Mouse (Mus musculus): ENCODE measurements at regions not wholly inside any gene's neighbourhood (a gene's known extent, or its start where the extent isn't known, plus 50 kb on each side); places are given as distances from the start of the nearest gene placed in this dataset.

DNA sequence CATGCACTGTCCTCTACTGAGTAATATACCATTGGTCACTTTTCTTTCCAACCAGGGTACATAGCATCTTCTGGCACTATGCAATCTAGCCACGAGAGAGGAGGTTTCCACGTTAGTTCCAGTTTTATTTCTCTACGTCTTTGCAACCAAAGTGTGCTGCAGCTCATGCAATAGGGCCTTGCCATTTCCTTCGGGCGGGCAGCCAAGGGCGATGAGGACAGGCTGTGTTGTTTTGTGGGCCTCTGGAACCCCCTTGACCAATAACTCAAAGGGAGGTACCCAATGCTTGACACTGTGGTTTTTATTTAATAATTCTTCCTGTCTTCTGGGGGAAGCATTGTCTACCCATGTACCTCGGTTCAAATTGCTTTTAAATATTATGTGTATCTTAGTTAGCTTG lies 139.0 kb downstream of the Csl start:
- Histone ChIP-seq H3K4me1 (ENCODE audit: control insufficient read depth, insufficient read depth, low read length) (no peaks in the 10 kb centered on the region), H3K27ac (ENCODE audit: low read depth, low read length) (no peak overlapping the region), H3K9me3 (ENCODE audit: control insufficient read depth, low read length) (no peaks in the 10 kb centered on the region), H3K9ac (ENCODE audit: low read depth, low read length) (no peak overlapping the region), H3K27me3 (ENCODE audit: control insufficient read depth, insufficient read depth, low read length) (no peaks in the 10 kb centered on the region), H3K4me3 (ENCODE audit: low read length) (no peak overlapping the region), H3K4me2 (replicated peaks; ENCODE audit: low read depth, low read length) (no peak overlapping the region), H3K36me3 (ENCODE audit: control insufficient read depth, insufficient read depth, low read length) (no peaks in the 10 kb centered on the region)
- ATAC-seq (ENCODE audit: low FRiP score, low TSS enrichment): no peak
- 76% methylated on average over 7 of the region's 7 CpGs for WGBS

DNA sequence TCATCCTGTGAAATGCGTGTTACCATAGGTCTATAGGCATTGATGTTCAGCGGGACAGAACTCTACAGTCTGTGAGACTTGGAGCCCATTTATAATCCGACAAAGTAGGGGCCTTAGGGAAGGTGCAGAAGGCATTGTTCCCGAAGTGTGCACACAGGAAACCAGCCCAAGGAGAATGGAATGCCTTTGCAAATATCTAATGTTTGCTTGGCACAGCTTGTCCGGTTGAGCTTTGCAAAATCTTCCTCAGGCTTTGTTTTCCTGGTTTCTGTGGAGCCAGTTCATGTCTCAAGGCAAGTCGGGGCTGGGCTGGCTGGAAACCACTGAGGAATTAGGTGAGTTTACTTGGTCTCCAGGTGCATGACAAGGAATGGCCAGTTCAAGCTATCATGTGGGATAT lies 132.1 kb downstream of the Csl start:
- H3K4me2 ChIP-seq (replicated peaks; ENCODE audit: low read depth, low read length): no peak overlapping the region
- H3K9me3 ChIP-seq (ENCODE audit: control insufficient read depth, low read length): no peaks in the 10 kb centered on the region
- H3K4me1 ChIP-seq (ENCODE audit: control insufficient read depth, insufficient read depth, low read length): no peaks in the 10 kb centered on the region
- ATAC-seq (ENCODE audit: low FRiP score, low TSS enrichment): no peak
- H3K36me3 ChIP-seq (ENCODE audit: control insufficient read depth, insufficient read depth, low read length): no peaks in the 10 kb centered on the region
- WGBS: 84% methylated on average over 6 of the region's 6 CpGs
- H3K27ac ChIP-seq (ENCODE audit: low read depth, low read length): no peak overlapping the region
- no peak overlapping the region for H3K4me3 ChIP-seq (ENCODE audit: low read length)
- H3K9ac ChIP-seq (ENCODE audit: low read depth, low read length): no peak overlapping the region
- H3K27me3 ChIP-seq (ENCODE audit: control insufficient read depth, insufficient read depth, low read length): no peaks in the 10 kb centered on the region

- Histone ChIP-seq H3K27me3 (ENCODE audit: control insufficient read depth, insufficient read depth, low read length) (no peaks in the 10 kb centered on the region), H3K27ac (ENCODE audit: low read depth, low read length) (no peak overlapping the region), H3K9ac (ENCODE audit: low read depth, low read length) (no peak overlapping the region), H3K36me3 (ENCODE audit: control insufficient read depth, insufficient read depth, low read length) (no peaks in the 10 kb centered on the region), H3K4me1 (ENCODE audit: control insufficient read depth, insufficient read depth, low read length) (no peaks in the 10 kb centered on the region), H3K4me2 (replicated peaks; ENCODE audit: low read depth, low read length) (no peak overlapping the region), H3K9me3 (ENCODE audit: control insufficient read depth, low read length) (no peaks in the 10 kb centered on the region), H3K4me3 (ENCODE audit: low read length) (no peak overlapping the region)
- no peak for ATAC-seq (ENCODE audit: low FRiP score, low TSS enrichment)
- 73% methylated on average over 6 of the region's 6 CpGs for WGBS
Observed at GRCm38 (mm10) chr10:99632250-99632985, 127.0 kb downstream of the Csl start.

- H3K4me3 ChIP-seq (ENCODE audit: low read length): no peak overlapping the region
- no peaks in the 10 kb centered on the region for H3K27me3 ChIP-seq (ENCODE audit: control insufficient read depth, insufficient read depth, low read length)
- no peaks in the 10 kb centered on the region for H3K9me3 ChIP-seq (ENCODE audit: control insufficient read depth, low read length)
- H3K36me3 ChIP-seq (ENCODE audit: control insufficient read depth, insufficient read depth, low read length): no peaks in the 10 kb centered on the region
- 74% methylated on average over 4 of the region's 4 CpGs for WGBS
- H3K4me2 ChIP-seq (replicated peaks; ENCODE audit: low read depth, low read length): no peak overlapping the region
- H3K9ac ChIP-seq (ENCODE audit: low read depth, low read length): no peak overlapping the region
- ATAC-seq (ENCODE audit: low FRiP score, low TSS enrichment): no peak
- H3K4me1 ChIP-seq (ENCODE audit: control insufficient read depth, insufficient read depth, low read length): no peaks in the 10 kb centered on the region
- no peak overlapping the region for H3K27ac ChIP-seq (ENCODE audit: low read depth, low read length)
Observed at GRCm38 (mm10) chr10:99635796-99636195, 123.7 kb downstream of the Csl start.

- Histone ChIP-seq H3K4me1 (ENCODE audit: control insufficient read depth, insufficient read depth, low read length) (no peaks in the 10 kb centered on the region), H3K9me3 (ENCODE audit: control insufficient read depth, low read length) (no peaks in the 10 kb centered on the region), H3K27me3 (ENCODE audit: control insufficient read depth, insufficient read depth, low read length) (peaks cover 2% of the 10 kb centered on the region; the same call in 1 of the 2 replicates), H3K9ac (ENCODE audit: low read depth, low read length) (no peak overlapping the region), H3K36me3 (ENCODE audit: control insufficient read depth, insufficient read depth, low read length) (no peaks in the 10 kb centered on the region), H3K27ac (ENCODE audit: low read depth, low read length) (no peak overlapping the region), H3K4me2 (replicated peaks; ENCODE audit: low read depth, low read length) (no peak overlapping the region), H3K4me3 (ENCODE audit: low read length) (no peak overlapping the region)
- no peak for ATAC-seq (ENCODE audit: low FRiP score, low TSS enrichment)
- WGBS: 88% methylated on average over 7 of the region's 7 CpGs
Observed at GRCm38 (mm10) chr10:99639022-99639421, 120.4 kb downstream of the Csl start.

DNA sequence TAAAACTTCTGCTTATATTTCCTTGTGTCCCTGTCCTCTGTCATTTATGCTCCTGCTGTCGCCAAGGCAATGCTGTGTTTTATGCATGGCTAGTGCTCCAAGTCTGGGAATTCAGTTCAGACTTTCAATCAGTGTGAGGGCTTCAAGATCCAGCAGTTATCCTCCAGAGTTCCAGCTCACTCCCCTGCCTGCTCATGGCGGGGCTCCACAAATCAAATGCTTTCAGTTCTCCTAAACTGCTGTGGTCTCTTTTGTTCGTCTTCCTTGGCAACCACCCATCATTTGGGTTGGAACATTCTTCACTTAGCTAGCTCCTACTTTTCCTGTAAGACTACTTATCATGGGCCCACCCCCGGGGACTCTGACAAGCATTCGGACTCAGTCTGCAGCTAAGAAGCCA lies 120.0 kb downstream of the Csl start:
- no peak for ATAC-seq (ENCODE audit: low FRiP score, low TSS enrichment)
- H3K27ac ChIP-seq (ENCODE audit: low read depth, low read length): no peak overlapping the region
- H3K4me2 ChIP-seq (replicated peaks; ENCODE audit: low read depth, low read length): no peak overlapping the region
- WGBS: 39% methylated on average over 5 of the region's 5 CpGs
- no peak overlapping the region for H3K4me3 ChIP-seq (ENCODE audit: low read length)
- no peaks in the 10 kb centered on the region for H3K9me3 ChIP-seq (ENCODE audit: control insufficient read depth, low read length)
- H3K27me3 ChIP-seq (ENCODE audit: control insufficient read depth, insufficient read depth, low read length): peaks cover 2% of the 10 kb centered on the region; the same call in 1 of the 2 replicates
- no peaks in the 10 kb centered on the region for H3K36me3 ChIP-seq (ENCODE audit: control insufficient read depth, insufficient read depth, low read length)
- no peak overlapping the region for H3K9ac ChIP-seq (ENCODE audit: low read depth, low read length)
- no peaks in the 10 kb centered on the region for H3K4me1 ChIP-seq (ENCODE audit: control insufficient read depth, insufficient read depth, low read length)

DNA sequence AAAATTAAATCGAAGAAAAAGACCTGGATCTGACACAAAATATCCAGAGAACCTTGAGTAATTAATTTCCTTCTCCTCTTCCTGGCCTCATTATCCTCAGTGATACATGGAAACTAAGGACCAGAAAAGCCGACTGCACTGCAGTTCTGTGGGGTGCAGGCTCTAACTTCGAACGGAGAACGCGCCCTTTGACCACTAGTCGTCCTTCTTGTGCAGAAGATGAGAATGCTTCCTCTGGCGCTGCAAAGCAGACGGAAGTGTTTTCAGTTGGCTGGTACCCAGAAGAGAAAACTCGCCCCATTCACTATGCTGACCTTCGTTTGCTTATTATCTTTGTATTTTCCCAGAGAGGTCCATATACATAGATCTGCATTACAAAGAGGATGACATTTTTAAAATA lies 117.7 kb downstream of the Csl start:
- peak; percentile 82; the same call in 1 of the 2 replicates for ATAC-seq (ENCODE audit: low FRiP score, low TSS enrichment)
- no peaks in the 10 kb centered on the region for H3K9me3 ChIP-seq (ENCODE audit: control insufficient read depth, low read length)
- H3K4me1 ChIP-seq (ENCODE audit: control insufficient read depth, insufficient read depth, low read length): no peaks in the 10 kb centered on the region
- H3K4me3 ChIP-seq (ENCODE audit: low read length): no peak overlapping the region
- peaks cover 2% of the 10 kb centered on the region; the same call in 1 of the 2 replicates for H3K27me3 ChIP-seq (ENCODE audit: control insufficient read depth, insufficient read depth, low read length)
- 10% methylated on average over 11 of the region's 11 CpGs for WGBS
- H3K9ac ChIP-seq (ENCODE audit: low read depth, low read length): no peak overlapping the region
- H3K27ac ChIP-seq (ENCODE audit: low read depth, low read length): no peak overlapping the region
- H3K4me2 ChIP-seq (replicated peaks; ENCODE audit: low read depth, low read length): no peak overlapping the region
- no peaks in the 10 kb centered on the region for H3K36me3 ChIP-seq (ENCODE audit: control insufficient read depth, insufficient read depth, low read length)

GRCm38 (mm10) chr10:99642201-99642827 lies 117.1 kb downstream of the Csl start:
- H3K27ac ChIP-seq (ENCODE audit: low read depth, low read length): no peak overlapping the region
- WGBS: 60% methylated on average over 4 of the region's 4 CpGs
- no peaks in the 10 kb centered on the region for H3K9me3 ChIP-seq (ENCODE audit: control insufficient read depth, low read length)
- no peak overlapping the region for H3K9ac ChIP-seq (ENCODE audit: low read depth, low read length)
- no peak overlapping the region for H3K4me3 ChIP-seq (ENCODE audit: low read length)
- no peak overlapping the region for H3K4me2 ChIP-seq (replicated peaks; ENCODE audit: low read depth, low read length)
- no peaks in the 10 kb centered on the region for H3K4me1 ChIP-seq (ENCODE audit: control insufficient read depth, insufficient read depth, low read length)
- H3K27me3 ChIP-seq (ENCODE audit: control insufficient read depth, insufficient read depth, low read length): peaks cover 2% of the 10 kb centered on the region; the same call in 1 of the 2 replicates
- H3K36me3 ChIP-seq (ENCODE audit: control insufficient read depth, insufficient read depth, low read length): no peaks in the 10 kb centered on the region
- no peak for ATAC-seq (ENCODE audit: low FRiP score, low TSS enrichment)

DNA sequence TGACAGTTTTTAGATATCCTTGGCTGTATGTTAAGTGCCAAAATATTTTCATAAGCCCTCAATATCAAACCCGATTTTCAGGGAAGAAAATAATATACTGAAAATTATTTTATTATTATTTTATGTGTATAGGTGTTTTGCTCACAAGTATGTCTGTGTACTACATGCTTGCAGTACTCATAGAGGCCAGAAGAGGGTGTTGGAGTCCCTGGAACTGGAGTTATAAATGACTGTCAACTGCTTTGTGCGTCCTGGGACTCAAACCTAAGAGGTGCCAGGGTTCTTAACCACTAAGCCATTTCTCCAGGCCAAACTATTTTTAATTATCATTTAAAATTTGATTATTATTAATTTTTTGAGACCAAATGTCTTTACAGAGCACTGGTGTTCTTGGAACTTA lies 114.5 kb downstream of the Csl start:
- Histone ChIP-seq H3K4me1 (ENCODE audit: control insufficient read depth, insufficient read depth, low read length) (no peaks in the 10 kb centered on the region), H3K27ac (ENCODE audit: low read depth, low read length) (no peak overlapping the region), H3K4me2 (replicated peaks; ENCODE audit: low read depth, low read length) (no peak overlapping the region), H3K9ac (ENCODE audit: low read depth, low read length) (no peak overlapping the region), H3K36me3 (ENCODE audit: control insufficient read depth, insufficient read depth, low read length) (no peaks in the 10 kb centered on the region), H3K27me3 (ENCODE audit: control insufficient read depth, insufficient read depth, low read length) (peaks cover 2% of the 10 kb centered on the region; the same call in 1 of the 2 replicates), H3K9me3 (ENCODE audit: control insufficient read depth, low read length) (peaks cover 2% of the 10 kb centered on the region; the same call in 1 of the 2 replicates), H3K4me3 (ENCODE audit: low read length) (no peak overlapping the region)
- ATAC-seq (ENCODE audit: low FRiP score, low TSS enrichment): no peak
- 56% methylated on average over 2 of the region's 2 CpGs for whole genome bisulfite sequencing
